Mouse (Mus musculus): ENCODE data around the gene Mipep. TPM values are rescaled to one million over a fixed set of nuclear protein-coding genes. Genes with fewer than 3 reads are reported as not detected.

The Mipep gene
- polyA plus RNA-seq, 1 experiment from 2014 or later: 23.6 TPM

- Histone ChIP-seq H3K4me3 (no peak overlapping the region), H3K4me2 (no peak overlapping the region), H3K36me3 (no peaks in the 10 kb centered on the region), H3K27me3 (no peaks in the 10 kb centered on the region), H3K9me3 (no peaks in the 10 kb centered on the region), H3K27ac (no peak overlapping the region), H3K4me1 (no peaks in the 10 kb centered on the region), H3K9ac (no peak overlapping the region)
- WGBS: 80% methylated on average over 5 of the region's 5 CpGs
- no peak for ATAC-seq (ENCODE audit: borderline replicate concordance, extremely low read depth, low FRiP score, low TSS enrichment)
These were observed 6.9 kb upstream of the Mipep start for GRCm38 (mm10) chr14:60777485-60777919.

GRCm38 (mm10) chr14:60779198-60779597 is 5.2 kb upstream of the Mipep start:
- no peak overlapping the region for H3K9ac ChIP-seq
- no peak overlapping the region for H3K4me3 ChIP-seq
- H3K4me2 ChIP-seq: no peak overlapping the region
- no peaks in the 10 kb centered on the region for H3K4me1 ChIP-seq
- H3K27me3 ChIP-seq: 0 out of 2 replicates have a peak, but pooled peaks cover 9% of the 10 kb centered on the region
- H3K27ac ChIP-seq: no peak overlapping the region
- WGBS: 95% methylated on average over 7 of the region's 7 CpGs
- no peaks in the 10 kb centered on the region for H3K9me3 ChIP-seq
- no peak for ATAC-seq (ENCODE audit: borderline replicate concordance, extremely low read depth, low FRiP score, low TSS enrichment)
- no peaks in the 10 kb centered on the region for H3K36me3 ChIP-seq

GRCm38 (mm10) chr14:60782121-60782656 is 2.2 kb upstream of the Mipep start:
- Histone ChIP-seq H3K9me3 (no peaks in the 10 kb centered on the region), H3K4me2 (no peak overlapping the region), H3K9ac (no peak overlapping the region), H3K4me3 (no peak overlapping the region), H3K27me3 (0 out of 2 replicates have a peak, but pooled peaks cover 9% of the 10 kb centered on the region), H3K27ac (no peak overlapping the region), H3K36me3 (no peaks in the 10 kb centered on the region), H3K4me1 (peaks cover 7% of the 10 kb centered on the region; the same call in 1 of the 2 replicates)
- ATAC-seq (ENCODE audit: borderline replicate concordance, extremely low read depth, low FRiP score, low TSS enrichment): no peak
- WGBS: 41% methylated on average over 7 of the region's 7 CpGs

GRCm38 (mm10) chr14:60783196-60783595 is 1.2 kb upstream of the Mipep start:
- Histone ChIP-seq H3K27ac (no peak overlapping the region), H3K4me2 (no peak overlapping the region), H3K27me3 (0 out of 2 replicates have a peak, but pooled peaks cover 9% of the 10 kb centered on the region), H3K4me3 (no peak overlapping the region), H3K4me1 (peaks cover 7% of the 10 kb centered on the region; the same call in 1 of the 2 replicates), H3K36me3 (0 out of 2 replicates have a peak, but pooled peaks cover 4% of the 10 kb centered on the region), H3K9ac (0 out of 2 replicates have a peak overlapping the region, but pooled peaks have one; percentile 2), H3K9me3 (no peaks in the 10 kb centered on the region)
- 32% methylated on average over 8 of the region's 8 CpGs for WGBS
- ATAC-seq (ENCODE audit: borderline replicate concordance, extremely low read depth, low FRiP score, low TSS enrichment): no peak

- 39% methylated on average over 3 of the region's 3 CpGs for WGBS
- Histone ChIP-seq H3K27ac (no peak overlapping the region), H3K4me1 (peaks cover 6% of the 10 kb centered on the region; the same call in 1 of the 2 replicates), H3K27me3 (no peaks in the 10 kb centered on the region), H3K4me3 (no peak overlapping the region), H3K36me3 (peaks cover 25% of the 10 kb centered on the region), H3K4me2 (no peak overlapping the region), H3K9ac (no peak overlapping the region), H3K9me3 (no peaks in the 10 kb centered on the region)
- no peak for ATAC-seq (ENCODE audit: borderline replicate concordance, extremely low read depth, low FRiP score, low TSS enrichment)
These were observed 5.7 kb downstream of the Mipep start for GRCm38 (mm10) chr14:60790103-60790502.

- Histone ChIP-seq H3K4me3 (no peak overlapping the region), H3K27ac (no peak overlapping the region), H3K27me3 (no peaks in the 10 kb centered on the region), H3K36me3 (peaks cover 33% of the 10 kb centered on the region), H3K9me3 (no peaks in the 10 kb centered on the region), H3K4me1 (no peaks in the 10 kb centered on the region; the same call in 1 of the 2 replicates), H3K9ac (no peak overlapping the region), H3K4me2 (no peak overlapping the region)
- no peak for ATAC-seq (ENCODE audit: borderline replicate concordance, extremely low read depth, low FRiP score, low TSS enrichment)
- WGBS: 66% methylated on average over 4 of the region's 4 CpGs
These were observed 12.4 kb downstream of the Mipep start for GRCm38 (mm10) chr14:60796600-60797322.

- 82% methylated on average over 5 of the region's 5 CpGs for WGBS
- Histone ChIP-seq H3K27ac (no peak overlapping the region), H3K4me3 (no peak overlapping the region), H3K27me3 (no peaks in the 10 kb centered on the region), H3K4me2 (no peak overlapping the region), H3K9me3 (no peaks in the 10 kb centered on the region), H3K4me1 (no peaks in the 10 kb centered on the region; the same call in 1 of the 2 replicates), H3K9ac (no peak overlapping the region), H3K36me3 (peaks cover 28% of the 10 kb centered on the region)
- ATAC-seq (ENCODE audit: borderline replicate concordance, extremely low read depth, low FRiP score, low TSS enrichment): no peak
These were observed 13.2 kb downstream of the Mipep start for GRCm38 (mm10) chr14:60797596-60797995.

- H3K4me3 ChIP-seq: no peak overlapping the region
- H3K27me3 ChIP-seq: no peaks in the 10 kb centered on the region
- no peaks in the 10 kb centered on the region; the same call in 1 of the 2 replicates for H3K4me1 ChIP-seq
- H3K9ac ChIP-seq: no peak overlapping the region
- 76% methylated on average over 4 of the region's 4 CpGs for WGBS
- peaks cover 26% of the 10 kb centered on the region for H3K36me3 ChIP-seq
- no peak overlapping the region for H3K4me2 ChIP-seq
- no peak for ATAC-seq (ENCODE audit: borderline replicate concordance, extremely low read depth, low FRiP score, low TSS enrichment)
- H3K27ac ChIP-seq: no peak overlapping the region
- H3K9me3 ChIP-seq: no peaks in the 10 kb centered on the region
These were observed 14.3 kb downstream of the Mipep start for GRCm38 (mm10) chr14:60798721-60799120.

GRCm38 (mm10) chr14:60799762-60800728 is 15.7 kb downstream of the Mipep start:
- H3K27ac ChIP-seq: 0 out of 2 replicates have a peak overlapping the region, but pooled peaks have one; percentile 16
- H3K4me2 ChIP-seq: no peak overlapping the region
- no peaks in the 10 kb centered on the region; the same call in 1 of the 2 replicates for H3K4me1 ChIP-seq
- WGBS: 37% methylated on average over 9 of the region's 9 CpGs
- peak; percentile 46; the same call in 1 of the 2 replicates for ATAC-seq (ENCODE audit: borderline replicate concordance, extremely low read depth, low FRiP score, low TSS enrichment)
- H3K27me3 ChIP-seq: no peaks in the 10 kb centered on the region
- no peaks in the 10 kb centered on the region for H3K9me3 ChIP-seq
- peaks cover 33% of the 10 kb centered on the region for H3K36me3 ChIP-seq
- no peak overlapping the region for H3K9ac ChIP-seq
- no peak overlapping the region for H3K4me3 ChIP-seq

GRCm38 (mm10) chr14:60802026-60802425 is 17.7 kb downstream of the Mipep start:
- no peak overlapping the region for H3K4me3 ChIP-seq
- peaks cover 30% of the 10 kb centered on the region for H3K36me3 ChIP-seq
- no peak overlapping the region for H3K4me2 ChIP-seq
- H3K9ac ChIP-seq: no peak overlapping the region
- H3K27me3 ChIP-seq: no peaks in the 10 kb centered on the region
- ATAC-seq (ENCODE audit: borderline replicate concordance, extremely low read depth, low FRiP score, low TSS enrichment): no peak
- H3K9me3 ChIP-seq: no peaks in the 10 kb centered on the region
- 79% methylated on average over 13 of the region's 13 CpGs for WGBS
- H3K27ac ChIP-seq: no peak overlapping the region
- peaks cover 4% of the 10 kb centered on the region; the same call in 1 of the 2 replicates for H3K4me1 ChIP-seq

- no peak overlapping the region for H3K9ac ChIP-seq
- H3K4me2 ChIP-seq: no peak overlapping the region
- peaks cover 9% of the 10 kb centered on the region; the same call in 1 of the 2 replicates for H3K4me1 ChIP-seq
- WGBS: 83% methylated on average over 9 of the region's 9 CpGs
- H3K27me3 ChIP-seq: no peaks in the 10 kb centered on the region
- no peak overlapping the region for H3K27ac ChIP-seq
- H3K9me3 ChIP-seq: no peaks in the 10 kb centered on the region
- no peak overlapping the region for H3K4me3 ChIP-seq
- no peak for ATAC-seq (ENCODE audit: borderline replicate concordance, extremely low read depth, low FRiP score, low TSS enrichment)
- peaks cover 19% of the 10 kb centered on the region for H3K36me3 ChIP-seq
These were observed 20.6 kb downstream of the Mipep start for GRCm38 (mm10) chr14:60804978-60805377.
